Mouse (Mus musculus) lung, postnatal 10 days (tissue): ENCODE data around the gene Ift46.

Experiments used
- DNase-seq: peaks from one replicate; pipeline ENCODE4 v3.0.0; 2021

The Ift46 gene

DNA sequence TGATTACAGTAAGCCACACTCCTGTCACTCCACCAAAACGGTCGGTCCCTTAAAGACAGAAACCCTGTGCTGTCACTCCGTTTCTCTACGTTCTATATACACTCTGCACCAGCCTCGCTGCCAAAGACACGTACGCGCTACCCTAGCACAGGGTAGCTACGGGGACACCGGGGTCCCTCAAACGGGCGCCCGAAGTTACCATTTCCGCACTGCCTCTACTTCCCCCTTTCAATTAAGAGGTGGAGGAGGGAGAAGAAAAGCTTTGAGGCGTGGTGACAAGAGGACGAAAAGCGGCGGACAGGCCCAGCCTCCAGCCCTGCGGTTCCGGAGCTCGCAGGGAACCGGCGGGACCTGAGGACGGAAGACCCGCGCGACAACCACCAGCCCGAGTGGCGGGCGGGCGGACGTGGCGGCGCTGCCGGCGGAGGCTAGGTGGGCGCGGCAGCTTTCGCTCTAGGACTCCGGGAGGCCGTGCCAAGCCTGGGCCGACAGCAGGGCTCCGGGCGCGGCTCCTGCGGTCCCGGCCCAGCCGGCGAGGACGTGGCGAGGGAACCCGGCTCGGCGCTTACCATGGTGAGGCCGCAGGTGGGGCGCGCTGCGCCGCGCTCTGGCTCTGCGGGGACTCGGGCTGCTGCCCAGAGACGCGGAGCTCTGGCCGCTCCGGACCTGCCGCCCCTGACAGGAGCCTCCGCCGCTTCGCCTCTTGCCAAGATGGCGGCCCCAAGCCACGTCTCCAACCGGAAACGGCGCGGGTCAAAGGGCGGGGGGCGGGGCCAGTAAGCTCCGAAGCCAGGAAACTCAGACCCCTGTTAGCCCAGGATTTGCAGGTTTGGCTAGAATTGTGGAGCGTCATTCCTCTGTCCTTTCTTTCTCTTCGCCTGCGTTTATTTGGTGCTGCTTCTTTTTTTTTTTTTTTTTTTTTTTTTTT is at the start of gene Ift46, which contains the start of gene Arcn1:
TSS of gene Ift46 (plus strand) at position 808 of the 928 bp plus-strand sequence.
TSS of gene Arcn1 (minus strand) at position 745 of the 928 bp plus-strand sequence.
- peak; percentile 85 for DNase-seq

DNA sequence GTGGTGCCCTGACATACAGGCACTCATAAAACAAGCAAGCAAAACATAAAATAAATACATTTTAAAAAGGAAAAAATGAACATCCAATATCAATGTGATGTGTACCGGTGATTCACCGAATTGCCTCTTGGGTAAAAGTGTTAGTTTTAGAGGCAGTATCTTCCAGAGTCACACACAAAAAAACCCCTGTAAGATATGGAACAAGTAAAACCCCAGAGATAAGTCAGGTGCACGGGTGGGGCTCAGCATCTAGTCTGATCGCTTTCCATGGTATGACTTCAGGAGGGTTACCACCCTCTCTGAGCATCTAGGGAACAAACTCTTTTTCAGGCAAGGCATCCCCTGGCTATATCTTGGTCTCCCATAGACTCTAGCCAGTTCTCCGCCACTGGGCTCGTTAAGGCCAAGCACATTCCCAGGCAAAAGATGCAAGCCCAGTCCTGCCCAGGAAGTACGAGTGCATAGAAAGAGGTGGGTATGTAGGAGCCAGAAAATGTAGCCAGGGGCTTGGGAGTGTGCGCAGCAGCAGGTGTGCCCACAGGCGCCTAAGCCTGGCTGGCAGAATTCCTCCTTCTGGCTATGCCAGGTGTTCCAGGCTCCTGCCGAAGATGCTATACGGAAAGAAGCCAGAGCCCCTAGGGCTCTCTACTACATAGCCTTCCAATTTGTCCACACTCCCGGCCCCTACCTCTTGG is 48.6 kb upstream of the Ift46 start:
- no peak for DNase-seq

DNA sequence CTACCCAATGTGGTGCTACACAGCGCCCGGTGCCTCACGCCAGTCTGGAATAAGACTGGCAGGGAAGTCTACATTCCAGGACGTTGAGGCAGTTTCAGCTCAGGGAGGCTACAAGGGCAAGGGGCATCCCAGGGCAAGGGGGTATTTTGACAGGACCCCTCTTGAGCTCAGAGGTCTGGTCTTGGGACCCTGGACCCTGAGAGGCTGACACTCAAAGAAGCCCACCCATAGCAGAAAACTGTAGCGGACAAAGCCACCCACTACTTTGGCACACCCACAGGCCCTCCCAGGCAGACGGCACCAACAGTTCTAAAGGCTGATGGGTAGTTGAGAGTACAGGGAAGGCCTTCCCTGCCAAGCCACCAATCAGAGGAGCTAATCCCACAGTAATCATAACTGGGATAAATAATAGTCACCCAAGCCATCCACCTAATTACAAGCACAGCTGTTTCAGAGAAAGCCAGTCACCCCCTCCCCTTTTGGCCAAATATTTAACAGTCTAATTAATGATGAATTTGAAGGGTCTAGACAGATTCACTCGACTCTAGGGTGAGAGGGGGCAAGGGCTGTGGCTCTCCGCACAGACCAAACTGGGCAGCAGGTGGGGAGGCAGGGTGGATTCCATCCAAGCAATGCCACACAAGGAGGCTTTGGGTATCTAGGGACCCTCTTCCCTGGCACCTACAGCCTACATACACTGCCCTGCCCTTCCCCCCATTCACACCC is 47.9 kb upstream of the Ift46 start:
- DNase-seq: no peak

DNA sequence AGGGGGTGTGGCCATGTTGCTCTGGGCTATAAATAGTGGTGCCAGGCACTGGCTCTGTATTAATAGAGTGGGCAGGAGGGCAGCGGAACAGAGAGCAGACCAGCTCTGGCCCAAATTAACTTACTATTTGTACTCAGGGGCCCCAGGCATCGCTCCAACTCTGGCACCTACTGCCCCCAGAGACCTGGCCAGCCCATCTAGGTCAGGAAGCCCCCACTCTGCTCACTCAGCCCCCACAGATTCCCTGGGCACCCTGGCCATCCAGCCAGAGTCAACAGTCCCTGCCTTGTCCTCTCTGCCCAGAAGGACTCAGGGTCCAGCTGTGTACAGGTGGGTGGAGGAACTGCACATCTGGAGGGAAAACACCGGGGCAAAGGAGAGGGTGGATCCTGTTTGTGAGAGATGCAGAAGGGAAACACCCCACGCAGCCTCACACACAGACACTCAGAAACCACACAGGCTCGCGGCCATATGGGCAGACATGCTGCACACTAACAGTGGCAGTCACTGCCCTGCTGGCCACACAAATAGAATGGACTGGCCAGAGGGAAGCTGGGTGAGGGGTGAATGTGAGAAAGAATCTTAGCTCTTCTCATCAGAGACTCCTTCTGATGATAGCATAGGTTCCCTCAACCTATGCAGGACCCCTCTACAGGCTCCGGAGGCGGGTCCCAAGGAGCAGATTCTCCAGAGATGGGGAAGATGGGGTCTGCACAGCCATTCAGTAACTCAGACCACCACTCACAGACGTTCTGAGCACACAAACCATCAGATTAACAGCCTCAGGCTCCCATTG is 47.2 kb upstream of the Ift46 start:
- DNase-seq: no peak

DNA sequence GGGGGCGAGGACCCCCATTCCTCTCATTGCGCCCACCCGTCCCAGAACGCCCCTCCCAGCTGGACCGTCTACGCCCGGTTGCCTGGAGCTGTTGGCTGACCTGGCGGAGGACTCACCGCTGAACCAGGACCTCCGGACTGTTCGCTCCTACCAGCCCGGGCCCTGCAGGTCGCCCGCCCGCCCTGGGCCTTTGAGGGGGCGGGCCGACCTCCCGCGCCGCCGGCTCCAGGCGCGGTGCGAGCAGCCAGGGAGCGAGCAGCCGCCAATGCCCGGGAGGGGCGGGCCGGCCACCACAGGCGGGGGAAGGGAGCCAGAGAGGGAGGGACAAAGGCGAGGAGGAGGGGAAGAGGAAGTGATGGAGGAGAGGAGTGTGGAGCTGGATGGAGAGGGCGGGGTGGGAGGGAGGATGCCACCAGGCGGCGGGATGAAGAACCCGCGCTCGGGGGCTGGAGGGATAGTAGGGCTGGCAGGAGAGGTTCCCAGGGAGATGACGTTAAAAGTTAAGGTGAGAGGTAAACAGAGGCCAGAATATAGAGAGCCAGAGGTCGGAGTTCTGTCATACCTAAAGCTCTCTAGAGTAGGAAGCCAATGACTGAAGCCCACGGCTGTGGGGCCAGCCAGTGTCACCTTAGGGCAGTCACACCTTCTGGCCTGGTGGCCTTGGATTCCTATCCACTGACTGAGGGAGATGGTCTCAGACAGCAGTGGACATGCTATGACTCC is 46.4 kb upstream of the Ift46 start:
- peak; percentile 96 for DNase-seq

DNA sequence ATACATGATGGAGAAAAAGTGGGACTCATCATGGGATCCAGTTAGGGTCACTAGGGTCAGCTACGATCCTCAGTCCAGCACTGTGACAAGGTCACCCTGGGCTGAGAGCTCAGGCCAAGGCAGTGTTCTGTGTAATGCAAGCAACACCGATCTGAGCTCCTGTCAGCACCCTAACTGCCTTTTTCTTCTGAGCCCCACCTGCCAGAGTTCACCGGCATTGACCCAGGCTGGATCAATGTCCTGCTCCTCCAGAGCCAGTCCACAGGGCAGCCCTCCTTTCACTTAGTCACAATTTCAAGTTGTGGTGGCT is 45.9 kb upstream of the Ift46 start:
- DNase-seq: no peak

DNA sequence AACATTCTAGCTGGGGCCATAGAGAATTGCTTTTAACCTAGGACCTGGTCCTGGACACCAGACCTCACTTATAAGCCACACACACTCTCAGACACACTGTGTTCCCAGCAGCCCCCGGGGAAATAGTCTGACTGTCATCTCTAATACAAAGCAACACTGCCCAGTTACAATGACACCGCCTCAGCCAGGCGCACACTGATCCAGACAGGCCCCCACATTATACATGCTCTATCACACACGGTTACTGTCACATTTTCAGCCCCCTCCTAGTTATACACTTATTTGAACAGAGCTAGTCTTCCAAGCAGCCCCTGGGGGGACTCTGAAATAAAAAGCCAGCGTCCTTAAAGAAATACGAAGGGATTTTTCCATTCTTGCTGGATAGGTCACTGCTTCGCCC is 45.1 kb upstream of the Ift46 start:
- DNase-seq: no peak

DNA sequence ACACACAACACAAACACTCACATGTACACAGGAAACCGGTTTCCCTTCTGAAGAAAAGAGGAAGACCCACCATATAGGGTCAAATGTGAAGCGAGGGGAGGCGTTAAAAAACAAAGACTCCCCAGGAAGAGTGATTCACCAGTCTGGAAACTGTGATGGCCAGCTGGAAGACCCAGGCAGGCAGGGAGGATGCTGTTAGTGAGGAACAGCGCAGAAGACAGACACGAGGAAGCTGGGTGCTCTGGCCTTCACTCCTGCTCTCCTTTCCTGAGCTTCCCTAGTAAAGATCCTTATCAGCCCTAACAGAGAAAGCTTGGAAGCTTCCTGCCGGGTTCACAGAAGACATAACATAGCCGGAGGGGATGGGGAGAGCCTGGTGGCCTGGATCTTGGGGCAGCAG is 44.7 kb upstream of the Ift46 start:
- DNase-seq: peak; percentile 55

DNA sequence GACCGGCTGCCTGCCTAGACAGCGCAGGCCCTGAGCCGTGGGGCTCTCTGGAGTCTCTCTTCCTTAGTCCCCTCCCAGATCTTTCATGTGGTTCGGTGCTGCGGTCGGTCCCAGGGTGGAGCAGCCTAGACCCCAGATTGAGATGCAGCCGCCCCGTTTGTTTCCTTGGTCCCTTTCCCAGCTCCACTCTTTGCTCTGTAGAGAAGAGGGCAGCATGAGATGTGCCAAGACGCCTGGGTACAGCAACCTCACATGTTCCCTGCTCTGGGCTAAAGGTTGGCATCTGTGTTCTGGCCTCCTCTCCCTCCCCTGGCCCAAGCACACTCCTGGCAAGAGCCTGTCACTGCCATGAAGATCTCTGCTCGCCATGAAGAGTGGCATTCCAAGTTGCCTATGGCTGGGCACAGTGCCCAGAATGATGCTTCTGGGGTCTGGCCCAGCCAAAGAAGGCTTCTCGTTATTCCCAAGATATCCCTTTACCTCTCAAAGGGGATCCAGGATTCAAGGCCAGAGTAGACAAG is 44.1 kb upstream of the Ift46 start:
- no peak for DNase-seq

DNA sequence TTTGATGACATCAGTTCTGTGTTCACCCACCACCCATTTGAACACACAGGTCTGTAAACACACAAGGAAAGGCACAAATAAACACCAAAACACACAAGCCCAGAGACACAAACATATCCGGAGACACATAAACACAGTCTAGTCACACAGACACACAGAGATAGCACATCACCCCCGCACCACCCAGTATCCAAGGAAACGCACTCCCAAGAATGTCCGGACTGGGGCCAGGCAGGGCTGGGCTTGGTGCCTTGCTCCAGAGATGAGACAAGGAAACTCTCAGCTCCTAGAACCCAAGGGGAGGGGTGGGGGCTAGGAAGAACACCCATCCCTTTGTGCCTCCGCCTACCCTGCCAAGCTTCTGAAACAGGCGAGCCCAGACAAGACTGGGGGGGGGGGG is 43.5 kb upstream of the Ift46 start:
- peak; percentile 92 for DNase-seq

DNA sequence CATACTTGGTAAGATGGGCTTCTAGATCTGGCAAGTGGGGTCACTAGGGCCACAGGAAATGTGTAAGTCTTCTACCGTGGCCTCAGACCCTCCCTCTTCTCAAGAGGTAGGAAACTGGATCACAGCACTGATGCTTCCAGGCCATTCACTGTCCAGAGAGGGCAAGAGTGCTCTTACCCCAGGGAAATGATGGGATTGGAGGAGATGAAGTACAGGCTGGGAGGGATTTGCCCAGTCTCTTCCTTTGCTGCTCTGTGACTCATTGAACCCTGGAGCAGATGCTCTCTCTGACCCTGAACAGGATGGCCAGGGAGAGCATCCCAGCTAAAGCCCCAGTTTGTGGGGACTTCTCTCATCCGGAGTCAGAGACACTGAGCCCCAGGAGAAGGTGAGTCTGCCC is 43.0 kb upstream of the Ift46 start:
- no peak for DNase-seq

DNA sequence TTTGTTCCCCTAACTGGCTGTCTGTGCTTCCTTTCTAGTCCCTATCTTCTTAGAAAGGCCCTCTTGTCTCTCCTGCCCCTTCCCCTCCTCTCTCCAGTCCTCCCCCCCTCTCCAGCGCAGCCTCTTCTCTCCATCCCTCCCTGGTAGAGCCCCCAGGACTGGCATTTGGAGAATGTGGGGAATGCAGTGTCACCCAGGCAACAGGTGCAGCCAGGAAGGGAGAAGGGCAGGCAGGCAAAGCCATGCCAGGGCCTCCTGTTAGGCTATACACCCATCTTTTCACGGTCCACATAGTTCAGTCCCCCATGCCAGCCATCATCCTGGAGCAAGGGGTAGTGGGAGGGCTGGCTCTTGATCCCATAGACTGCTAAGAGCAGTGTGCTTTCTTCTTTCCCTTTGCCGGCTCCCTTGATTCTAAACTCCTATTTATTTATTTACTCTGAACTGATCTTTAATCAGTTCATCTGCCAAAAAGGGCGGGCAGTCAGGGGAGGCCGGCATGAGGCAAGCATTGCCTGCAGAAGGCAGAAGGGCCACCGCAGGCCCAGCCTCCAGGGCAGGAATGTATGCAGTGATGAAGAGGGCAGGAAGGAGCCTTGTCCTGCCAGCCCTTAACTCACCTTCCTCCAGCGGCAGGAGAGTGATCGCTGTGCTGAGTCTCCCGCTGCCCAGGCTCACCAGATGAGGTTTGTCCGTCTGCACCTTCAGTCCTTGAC is 41.1 kb upstream of the Ift46 start:
- no peak for DNase-seq

DNA sequence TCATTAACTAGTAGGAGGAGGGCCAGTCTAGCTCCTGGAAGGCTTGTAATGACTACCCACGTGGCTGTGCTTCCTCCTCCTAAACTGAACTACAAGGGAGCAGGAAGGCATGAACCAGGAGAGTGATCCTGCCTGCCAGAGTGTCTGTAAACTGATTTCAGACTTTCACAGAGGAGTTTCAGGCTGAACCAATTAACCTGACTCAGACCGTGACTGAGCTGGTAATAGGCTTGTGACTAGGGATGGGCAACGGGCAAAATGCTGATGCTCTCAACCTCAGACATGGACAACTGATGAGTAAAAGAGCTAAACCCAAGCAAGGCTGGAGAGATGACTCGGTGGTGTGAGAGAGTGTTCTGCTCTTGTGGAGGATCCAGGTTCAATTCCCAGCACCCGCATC is 40.3 kb upstream of the Ift46 start:
- no peak for DNase-seq

DNA sequence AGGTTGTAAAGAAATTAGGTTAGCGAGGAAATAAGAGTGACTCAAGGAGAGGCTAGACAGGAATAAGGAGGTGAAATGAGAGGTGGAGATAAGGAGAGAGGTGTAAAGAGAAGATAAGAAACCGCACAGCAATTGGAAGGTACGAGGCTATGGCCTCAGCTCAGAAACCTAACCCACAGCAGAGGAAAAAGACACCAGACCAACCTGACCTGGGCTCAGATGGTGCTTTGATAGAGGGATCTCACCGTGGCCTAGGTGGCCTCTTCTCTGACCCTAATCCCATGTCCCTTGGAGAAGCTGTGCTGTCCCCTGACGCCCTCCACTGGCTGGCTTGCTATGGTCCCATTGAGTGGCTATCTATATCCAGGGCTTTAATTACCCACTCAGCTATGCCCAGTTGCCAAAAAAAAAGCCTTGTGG is 35.6 kb upstream of the Ift46 start:
- DNase-seq: no peak

DNA sequence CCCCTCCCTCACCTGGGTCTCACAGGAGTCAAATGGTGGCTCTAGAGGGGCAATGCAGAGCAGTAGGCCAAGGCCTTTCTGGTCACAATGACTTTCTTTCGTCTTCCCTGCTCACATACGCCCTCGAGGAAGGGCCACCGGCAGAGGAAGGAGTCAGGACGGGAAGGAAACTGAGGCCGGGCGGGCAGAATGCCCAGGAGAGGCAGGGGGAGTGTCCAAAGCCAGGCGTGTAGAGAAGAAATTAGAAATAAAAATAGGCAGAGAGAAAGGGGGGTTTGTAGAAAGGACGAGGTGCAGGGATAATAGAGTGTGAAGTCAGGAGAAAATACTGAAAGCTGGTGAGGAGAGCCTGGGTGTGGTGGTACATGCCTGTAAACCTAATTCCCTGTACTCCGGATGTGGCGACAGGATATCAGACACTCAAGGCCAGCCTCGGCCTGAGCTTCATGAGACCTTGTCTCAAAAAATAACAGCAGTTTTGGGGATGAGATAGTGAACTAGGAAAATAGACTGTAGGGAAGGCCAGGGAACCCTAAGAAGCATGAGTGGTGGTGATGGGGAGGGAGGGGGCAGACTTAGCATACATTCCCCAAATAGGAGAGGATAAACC is 34.7 kb upstream of the Ift46 start:
- peak; percentile 60 for DNase-seq

DNA sequence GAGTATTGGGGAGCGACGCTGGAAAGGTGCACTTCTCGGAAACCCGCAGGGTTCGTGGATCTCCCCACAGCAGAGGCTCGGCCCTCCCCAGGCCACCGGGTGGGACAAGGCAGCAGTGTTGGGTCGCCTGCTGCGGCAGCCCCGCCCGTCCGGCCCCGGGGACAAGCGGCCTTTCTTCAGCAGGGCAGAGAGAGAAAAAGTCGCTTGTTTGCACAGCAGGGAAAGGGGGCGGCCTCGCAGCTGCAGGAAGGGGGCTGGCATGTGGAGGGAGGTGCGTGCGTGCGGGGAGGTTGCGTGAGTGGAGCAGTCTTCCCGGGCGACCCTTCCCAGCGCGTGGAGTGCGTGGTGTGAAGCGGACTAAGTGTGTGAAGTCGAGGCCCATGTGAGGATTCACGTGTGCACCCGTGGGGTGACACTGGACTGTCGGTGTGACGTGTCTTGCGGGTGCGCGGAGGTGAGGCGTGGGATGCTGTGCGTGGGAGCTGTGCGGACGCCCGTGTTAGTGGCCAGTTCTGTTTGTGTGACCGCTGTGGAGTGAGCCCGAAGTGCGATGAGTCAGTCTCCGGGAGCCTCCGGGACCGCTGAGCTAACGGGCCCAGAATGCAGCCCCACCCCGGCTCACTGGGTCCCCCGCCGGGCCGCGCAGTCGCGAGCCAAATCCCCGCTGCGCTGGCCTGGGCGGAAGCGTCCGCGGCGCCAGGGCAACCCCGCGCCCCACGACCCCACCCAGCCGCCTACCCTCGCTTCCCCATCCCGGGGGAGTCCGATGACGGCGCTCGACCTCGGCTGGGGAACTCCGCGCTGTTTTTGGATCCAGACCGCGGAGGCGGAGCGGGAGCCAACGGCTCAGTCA is 33.8 kb upstream of the Ift46 start:
- peak; percentile 81 for DNase-seq

DNA sequence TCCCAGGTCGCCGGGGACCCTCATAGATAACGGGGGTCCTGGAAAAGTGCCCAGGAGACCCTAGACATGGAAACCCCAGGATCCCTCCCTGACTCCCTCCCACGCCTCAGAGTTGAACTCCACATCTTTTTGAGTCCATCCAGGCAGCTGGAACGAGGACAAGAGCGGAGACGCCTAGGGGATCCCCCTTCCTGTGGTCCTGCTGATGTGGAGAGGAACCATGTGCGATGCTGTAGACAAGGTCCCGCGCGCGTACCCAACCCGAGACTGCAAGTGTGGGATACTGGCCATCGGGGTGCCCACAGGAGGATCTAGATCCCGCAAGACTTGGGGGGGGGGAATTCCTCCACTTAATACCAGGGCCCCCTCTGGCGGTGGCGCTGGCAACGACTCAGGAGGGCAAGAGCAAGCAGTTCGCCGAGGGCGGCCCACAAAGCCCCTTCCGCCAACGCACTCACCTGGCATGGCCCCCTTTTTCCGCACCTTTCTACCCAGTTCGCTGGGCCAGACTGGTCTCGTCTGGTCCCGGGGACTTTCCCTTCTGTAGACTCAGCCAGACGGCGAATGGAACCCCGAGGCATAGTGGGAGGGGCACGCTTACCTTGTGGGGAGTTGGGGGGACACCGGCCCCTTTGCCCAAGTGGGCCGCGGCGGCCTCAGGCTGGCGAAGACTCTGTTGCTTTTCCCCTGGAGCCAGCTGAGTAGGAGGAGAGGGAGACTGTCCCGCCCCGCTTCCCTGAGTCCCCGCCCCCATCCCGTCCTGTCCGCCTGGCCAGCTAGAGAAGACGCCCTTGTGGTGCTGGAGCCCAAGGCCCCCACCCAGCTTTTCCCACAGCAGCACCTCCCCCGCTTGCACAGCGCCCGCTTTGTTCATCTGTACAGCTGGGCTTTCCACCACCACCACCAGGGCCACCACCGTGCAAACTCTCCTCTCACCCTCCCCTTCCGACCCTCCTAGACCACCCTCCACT is 32.9 kb upstream of the Ift46 start, which contains the start of gene Phldb1:
TSS of gene Phldb1 (minus strand) at position 675 of the 971 bp plus-strand sequence.
- peak; percentile 90 for DNase-seq

DNA sequence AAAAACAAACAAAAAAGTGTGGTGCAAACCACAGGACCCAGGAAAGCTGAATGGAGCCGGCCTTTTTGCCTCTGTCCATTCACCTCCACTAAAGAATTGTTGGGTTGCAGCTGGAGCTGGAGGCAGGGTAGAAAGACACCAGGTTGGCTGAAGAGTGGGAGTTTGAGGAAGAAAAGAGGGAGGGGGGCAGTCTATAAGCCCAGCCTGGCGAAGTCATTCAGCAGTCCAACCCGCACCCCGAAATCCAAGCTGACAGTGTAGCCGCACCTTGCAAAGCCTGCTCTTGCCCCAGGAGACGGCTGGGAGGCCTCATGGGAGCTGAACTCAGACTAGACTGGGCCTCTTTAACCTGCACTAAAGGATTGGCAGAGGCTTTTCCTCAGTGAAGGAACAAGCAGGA is 31.8 kb upstream of the Ift46 start:
- no peak for DNase-seq
